Mouse (Mus musculus): Measurements from ENCODE around the gene Agap2. TPM values are rescaled to one million over a fixed set of nuclear protein-coding genes. Genes with fewer than 3 reads are reported as not detected.

Agap2 gene
- polyA plus RNA-seq, 1 experiment from 2014 or later = 1.7 TPM

- Histone ChIP-seq H3K4me1 (peaks cover 12% of the 10 kb centered on the region; the same call in 1 of the 2 replicates), H3K4me2 (replicated peaks) (peak overlapping the region; percentile 6; the same call in 1 of the 2 replicates), H3K36me3 (peaks cover 13% of the 10 kb centered on the region; the same call in 1 of the 2 replicates), H3K27me3 (peaks cover 53% of the 10 kb centered on the region), H3K9me3 (replicated peaks) (no peaks in the 10 kb centered on the region), H3K9ac (no peak overlapping the region), H3K4me3 (peak overlapping the region; percentile 7; the same call in 1 of the 2 replicates), H3K27ac (no peak overlapping the region)
- 5% methylated on average over 35 of the region's 35 CpGs for WGBS
- no peak for ATAC-seq (ENCODE audit: low FRiP score)
These were observed 26.3 kb upstream of the Agap2 start for GRCm38 (mm10) chr10:127048608-127049394.

- H3K4me3 ChIP-seq = peak overlapping the region; percentile 7; the same call in 1 of the 2 replicates
- ATAC-seq (ENCODE audit: low FRiP score) = no peak
- WGBS = 4% methylated on average over 29 of the region's 29 CpGs
These were observed 25.5 kb upstream of the Agap2 start for GRCm38 (mm10) chr10:127049395-127050118.

GRCm38 (mm10) chr10:127050119-127050474 lies 25.0 kb upstream of the Agap2 start:
- Histone ChIP-seq H3K4me2 (replicated peaks) (no peak overlapping the region), H3K9ac (no peak overlapping the region), H3K27ac (no peak overlapping the region), H3K36me3 (peaks cover 17% of the 10 kb centered on the region), H3K4me1 (peaks cover 12% of the 10 kb centered on the region; the same call in 1 of the 2 replicates), H3K27me3 (peaks cover 53% of the 10 kb centered on the region), H3K4me3 (peak overlapping the region; percentile 7; the same call in 1 of the 2 replicates), H3K9me3 (replicated peaks) (no peaks in the 10 kb centered on the region)
- 23% methylated on average over 10 of the region's 10 CpGs for WGBS
- no peak for ATAC-seq (ENCODE audit: low FRiP score)

More at GRCm38 (mm10) chr10:127049395-127050118, 25.5 kb upstream of the Agap2 start:
- Histone ChIP-seq H3K4me1 (peaks cover 12% of the 10 kb centered on the region; the same call in 1 of the 2 replicates), H3K9me3 (replicated peaks) (no peaks in the 10 kb centered on the region), H3K27me3 (peaks cover 53% of the 10 kb centered on the region), H3K4me2 (replicated peaks) (peak overlapping the region; percentile 6; the same call in 1 of the 2 replicates), H3K27ac (no peak overlapping the region), H3K36me3 (peaks cover 17% of the 10 kb centered on the region), H3K9ac (no peak overlapping the region)

GRCm38 (mm10) chr10:127054646-127055045 lies 20.4 kb upstream of the Agap2 start:
- Histone ChIP-seq H3K4me2 (replicated peaks) (no peak overlapping the region), H3K9me3 (replicated peaks) (no peaks in the 10 kb centered on the region), H3K36me3 (peaks cover 39% of the 10 kb centered on the region), H3K4me3 (no peak overlapping the region), H3K27ac (no peak overlapping the region), H3K27me3 (peaks cover 36% of the 10 kb centered on the region), H3K9ac (no peak overlapping the region), H3K4me1 (peaks cover 23% of the 10 kb centered on the region)
- 65% methylated on average over 4 of the region's 4 CpGs for whole genome bisulfite sequencing
- ATAC-seq (ENCODE audit: low FRiP score) = no peak

- WGBS = 92% methylated on average over 8 of the region's 8 CpGs
- Histone ChIP-seq H3K27me3 (peaks cover 28% of the 10 kb centered on the region), H3K4me2 (replicated peaks) (no peak overlapping the region), H3K4me1 (peaks cover 21% of the 10 kb centered on the region), H3K27ac (no peak overlapping the region), H3K9ac (no peak overlapping the region), H3K4me3 (no peak overlapping the region), H3K36me3 (peaks cover 39% of the 10 kb centered on the region), H3K9me3 (replicated peaks) (no peaks in the 10 kb centered on the region)
- no peak for ATAC-seq (ENCODE audit: low FRiP score)
These were observed 19.7 kb upstream of the Agap2 start for GRCm38 (mm10) chr10:127055406-127055805.

- Histone ChIP-seq H3K27me3 (peaks cover 17% of the 10 kb centered on the region), H3K9ac (no peak overlapping the region), H3K4me1 (peaks cover 32% of the 10 kb centered on the region), H3K27ac (no peak overlapping the region), H3K9me3 (replicated peaks) (no peaks in the 10 kb centered on the region), H3K4me3 (no peak overlapping the region), H3K36me3 (peaks cover 39% of the 10 kb centered on the region), H3K4me2 (replicated peaks) (no peak overlapping the region)
- no peak for ATAC-seq (ENCODE audit: low FRiP score)
- WGBS = 86% methylated on average over 20 of the region's 20 CpGs
These were observed 18.6 kb upstream of the Agap2 start for GRCm38 (mm10) chr10:127056490-127056889.

GRCm38 (mm10) chr10:127058161-127058560 lies 16.9 kb upstream of the Agap2 start:
- peak overlapping the region; percentile 99 for H3K9ac ChIP-seq
- H3K36me3 ChIP-seq = peaks cover 36% of the 10 kb centered on the region
- H3K4me2 ChIP-seq (replicated peaks) = peak overlapping the region; percentile 94
- peak overlapping the region; percentile 94 for H3K4me3 ChIP-seq
- H3K27ac ChIP-seq = 0 out of 2 replicates have a peak overlapping the region, but pooled peaks have one; percentile 97
- no peaks in the 10 kb centered on the region for H3K9me3 ChIP-seq (replicated peaks)
- H3K27me3 ChIP-seq = 0 out of 2 replicates have a peak, but pooled peaks cover 6% of the 10 kb centered on the region
- WGBS = 2% methylated on average over 9 of the region's 9 CpGs
- 0 out of 2 replicates have a peak, but pooled peaks have one; percentile 3 for ATAC-seq (ENCODE audit: low FRiP score)
- peaks cover 37% of the 10 kb centered on the region for H3K4me1 ChIP-seq

- peak overlapping the region; percentile 97 for H3K27ac ChIP-seq
- H3K4me3 ChIP-seq = peak overlapping the region; percentile 94
- ATAC-seq (ENCODE audit: low FRiP score) = no peak
- peak overlapping the region; percentile 94 for H3K4me2 ChIP-seq (replicated peaks)
- peaks cover 37% of the 10 kb centered on the region for H3K4me1 ChIP-seq
- H3K9ac ChIP-seq = peak overlapping the region; percentile 99
- WGBS = 6% methylated on average over 8 of the region's 8 CpGs
- H3K36me3 ChIP-seq = peaks cover 31% of the 10 kb centered on the region
- 0 out of 2 replicates have a peak, but pooled peaks cover 6% of the 10 kb centered on the region for H3K27me3 ChIP-seq
- H3K9me3 ChIP-seq (replicated peaks) = no peaks in the 10 kb centered on the region
These were observed 16.4 kb upstream of the Agap2 start for GRCm38 (mm10) chr10:127058708-127059107.

- H3K27me3 ChIP-seq = 0 out of 2 replicates have a peak, but pooled peaks cover 6% of the 10 kb centered on the region
- WGBS = under 1% methylated on average over 47 of the region's 92 CpGs
- peaks cover 37% of the 10 kb centered on the region for H3K4me1 ChIP-seq
- ATAC-seq (ENCODE audit: low FRiP score) = no peak
- H3K36me3 ChIP-seq = peaks cover 29% of the 10 kb centered on the region
- H3K9me3 ChIP-seq (replicated peaks) = no peaks in the 10 kb centered on the region
- H3K4me3 ChIP-seq = peak overlapping the region; percentile 94
- H3K27ac ChIP-seq = peak overlapping the region; percentile 97
- H3K9ac ChIP-seq = peak overlapping the region; percentile 99
- H3K4me2 ChIP-seq (replicated peaks) = peak overlapping the region; percentile 94
These were observed 15.7 kb upstream of the Agap2 start for GRCm38 (mm10) chr10:127059174-127059967.

- Histone ChIP-seq H3K36me3 (peaks cover 27% of the 10 kb centered on the region), H3K4me1 (peaks cover 46% of the 10 kb centered on the region), H3K9ac (peak within 1 kb of the TSS; percentile 99), H3K9me3 (replicated peaks) (no peaks in the 10 kb centered on the region), H3K4me3 (peak within 1 kb of the TSS; percentile 94), H3K27me3 (0 out of 2 replicates have a peak, but pooled peaks cover 6% of the 10 kb centered on the region), H3K27ac (peak within 1 kb of the TSS; percentile 97), H3K4me2 (replicated peaks) (peak within 1 kb of the TSS; percentile 94)
- WGBS = under 1% methylated on average over 54 of the region's 72 CpGs
- peak; percentile 30 for ATAC-seq (ENCODE audit: low FRiP score)
These were observed 14.8 kb upstream of the Agap2 start, which contains the start of gene March9 for GRCm38 (mm10) chr10:127059968-127060916. TSS of gene March9 (minus strand) at chr10:127060184.
